Mouse (Mus musculus) heart, embryonic 16.5 days (tissue): ENCODE results near the gene Pam. TPM values are rescaled to one million over a fixed set of nuclear protein-coding genes. Genes with fewer than 3 reads are reported as not detected.
A peak's percentile ranks its signal among the peaks of the same experiment; 100 is the strongest.

Source experiments
- ATAC-seq: fragments of 200-750 bp; cut with Nextera tagmentation; replicated peaks from 2 replicates; pipeline ENCODE4 v1.8.0; 2017; ENCODE audit warnings: moderate number of reproducible peaks; ENCODE audit not compliant: insufficient read depth, low FRiP score; ENCODE audit errors: extremely low read depth
- H3K27ac ChIP-seq: fragments of 300-500 bp; sonication (generic); 2 replicates; pipeline ENCODE4 v1.5.1; 2014; ENCODE audit warnings: mild to moderate bottlenecking, low read length, control low read depth, moderate library complexity
- H3K27me3 ChIP-seq: fragments of 300-500 bp; sonication (generic); 2 replicates; pipeline ENCODE4 v1.6.1; 2014; ENCODE audit warnings: low read length, mixed read lengths; ENCODE audit not compliant: control insufficient read depth, insufficient read depth
- H3K36me3 ChIP-seq: fragments of 300-500 bp; sonication (generic); 2 replicates; pipeline ENCODE4 v1.6.1; 2014; ENCODE audit not compliant: control insufficient read depth, insufficient read depth
- H3K4me1 ChIP-seq: fragments of 300-500 bp; sonication (generic); 2 replicates; pipeline ENCODE4 v1.6.1; 2014; ENCODE audit warnings: low read length, mixed read lengths; ENCODE audit not compliant: control insufficient read depth, insufficient read depth
- H3K4me2 ChIP-seq: fragments of 300-500 bp; sonication (generic); 2 replicates; pipeline ENCODE4 v1.6.1; 2014; ENCODE audit warnings: low read depth, mild to moderate bottlenecking, control low read depth, low read length
- H3K4me3 ChIP-seq: fragments of 300-500 bp; sonication (generic); 2 replicates; pipeline ENCODE4 v1.5.1; 2014; ENCODE audit warnings: mild to moderate bottlenecking, control low read depth, low read length
- H3K9ac ChIP-seq: fragments of 300-500 bp; sonication (generic); 2 replicates; pipeline ENCODE4 v1.6.1; 2014; ENCODE audit warnings: low read length, control low read depth
- H3K9me3 ChIP-seq: fragments of 300-500 bp; sonication (generic); replicated peaks from 2 replicates; pipeline ENCODE4 v1.6.1; 2016; ENCODE audit warnings: low read length; ENCODE audit not compliant: control insufficient read depth
- WGBS: fragments of 180-500 bp; shearing (Covaris S2); extraction: QIAGEN DNeasy Blood & Tissue Kit; methylation state at CpG from one replicate; pipeline ENCODE4 v1.1.7; 2014; 5-methylcytosine and 5-hydroxymethylcytosine counted together
- polyA plus RNA-seq: library from polyadenylated mRNA; unstranded; fragments of >200 nt; fragmentation: Nextera tagmentation; extraction: Ambion mirVana; gene quantifications from 2 replicates; pipeline ENCODE4 v1.2.1, GENCODE M21; 2015

The Pam gene
- polyA plus RNA-seq, 1 experiment from 2014 or later = 434 TPM

GRCm38 (mm10) chr1:97802207-97802902 lies 293.1 kb downstream of the Pam start:
- Histone ChIP-seq H3K27ac (no peak overlapping the region), H3K27me3 (no peaks in the 10 kb centered on the region), H3K4me2 (peak overlapping the region; percentile 51), H3K4me1 (0 out of 2 replicates have a peak, but pooled peaks cover 3% of the 10 kb centered on the region), H3K9me3 (peaks cover 9% of the 10 kb centered on the region), H3K4me3 (0 out of 2 replicates have a peak overlapping the region, but pooled peaks have one; percentile 22), H3K9ac (no peak overlapping the region), H3K36me3 (no peaks in the 10 kb centered on the region; the same call in 1 of the 2 replicates)
- 30% methylated on average over 4 of the region's 4 CpGs for WGBS
- ATAC-seq = no peak

DNA sequence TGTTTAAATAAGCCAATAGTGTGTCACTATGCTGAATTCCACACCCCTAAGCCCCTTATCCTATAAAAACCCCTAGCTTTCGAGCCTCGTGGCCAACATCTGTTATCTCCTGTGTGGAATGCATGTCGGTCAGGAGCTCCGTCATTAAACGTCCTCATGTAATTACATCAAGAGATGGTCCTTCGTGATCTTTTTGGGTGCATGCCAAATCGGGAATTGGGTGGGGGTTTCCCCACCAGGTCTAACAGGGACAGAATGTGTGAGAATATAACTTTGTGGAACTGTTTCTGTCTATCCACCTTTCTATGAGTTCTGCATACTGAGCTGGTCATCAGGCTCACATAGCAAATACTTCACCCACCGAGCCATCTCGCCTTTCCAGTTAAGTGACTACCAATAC lies 299.5 kb downstream of the Pam start:
- no peak overlapping the region for H3K4me3 ChIP-seq
- peaks cover 9% of the 10 kb centered on the region for H3K9me3 ChIP-seq
- H3K9ac ChIP-seq = no peak overlapping the region
- WGBS = 53% methylated on average over 9 of the region's 9 CpGs
- ATAC-seq = no peak
- H3K4me1 ChIP-seq = no peaks in the 10 kb centered on the region
- H3K27me3 ChIP-seq = no peaks in the 10 kb centered on the region
- H3K4me2 ChIP-seq = no peak overlapping the region
- no peak overlapping the region for H3K27ac ChIP-seq
- H3K36me3 ChIP-seq = no peaks in the 10 kb centered on the region; the same call in 1 of the 2 replicates

DNA sequence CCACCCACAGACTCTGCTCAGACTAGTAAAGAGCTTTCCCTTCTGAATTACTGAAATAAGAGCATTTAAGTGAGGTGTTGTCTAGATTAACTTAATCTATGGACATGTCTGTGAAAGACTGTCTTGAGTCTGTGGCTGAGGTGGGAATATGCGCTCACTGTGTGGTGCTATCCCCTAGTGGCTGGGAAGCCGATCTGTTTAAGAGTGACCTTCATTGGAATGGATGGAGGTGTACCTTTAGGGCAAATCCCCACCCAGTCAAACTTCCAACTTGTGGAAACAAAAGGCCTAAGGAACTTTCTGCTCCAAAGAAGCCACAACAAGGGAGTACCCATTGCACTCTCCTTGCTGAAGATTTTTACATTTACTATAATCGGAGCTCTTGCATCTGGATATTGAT lies 301.3 kb downstream of the Pam start:
- ATAC-seq = no peak
- 86% methylated on average over 3 of the region's 3 CpGs for WGBS

GRCm38 (mm10) chr1:97788490-97788889 lies 307.0 kb downstream of the Pam start:
- peak; percentile 91 for ATAC-seq
- peaks cover 5% of the 10 kb centered on the region; the same call in 1 of the 2 replicates for H3K36me3 ChIP-seq
- H3K9ac ChIP-seq = no peak overlapping the region
- no peaks in the 10 kb centered on the region for H3K9me3 ChIP-seq
- no peak overlapping the region for H3K4me3 ChIP-seq
- 0 out of 2 replicates have a peak overlapping the region, but pooled peaks have one; percentile 26 for H3K4me2 ChIP-seq
- H3K4me1 ChIP-seq = 0 out of 2 replicates have a peak, but pooled peaks cover 4% of the 10 kb centered on the region
- 33% methylated on average over 2 of the region's 2 CpGs for WGBS
- no peaks in the 10 kb centered on the region for H3K27me3 ChIP-seq
- peak overlapping the region; percentile 77 for H3K27ac ChIP-seq

More for the DNA sequence above, 301.3 kb downstream of the Pam start:
- no peaks in the 10 kb centered on the region for H3K27me3 ChIP-seq
- H3K9me3 ChIP-seq = no peaks in the 10 kb centered on the region
- no peaks in the 10 kb centered on the region; the same call in 1 of the 2 replicates for H3K36me3 ChIP-seq
- H3K4me2 ChIP-seq = no peak overlapping the region
- H3K4me3 ChIP-seq = no peak overlapping the region
- 0 out of 2 replicates have a peak, but pooled peaks cover 1% of the 10 kb centered on the region for H3K4me1 ChIP-seq
- no peak overlapping the region for H3K9ac ChIP-seq
- H3K27ac ChIP-seq = no peak overlapping the region

GRCm38 (mm10) chr1:97787674-97788073 lies 307.8 kb downstream of the Pam start:
- Histone ChIP-seq H3K4me1 (0 out of 2 replicates have a peak, but pooled peaks cover 4% of the 10 kb centered on the region), H3K4me2 (no peak overlapping the region), H3K36me3 (peaks cover 5% of the 10 kb centered on the region; the same call in 1 of the 2 replicates), H3K27ac (peak overlapping the region; percentile 82), H3K27me3 (no peaks in the 10 kb centered on the region), H3K4me3 (no peak overlapping the region), H3K9ac (no peak overlapping the region), H3K9me3 (no peaks in the 10 kb centered on the region)
- peak; percentile 37; the same call in 1 of the 2 replicates for ATAC-seq
- WGBS = 30% methylated on average over 3 of the region's 3 CpGs

- no peak for ATAC-seq
- Histone ChIP-seq H3K4me1 (0 out of 2 replicates have a peak, but pooled peaks cover 4% of the 10 kb centered on the region), H3K27ac (no peak overlapping the region), H3K9me3 (no peaks in the 10 kb centered on the region), H3K9ac (no peak overlapping the region), H3K27me3 (no peaks in the 10 kb centered on the region), H3K4me3 (no peak overlapping the region), H3K4me2 (no peak overlapping the region), H3K36me3 (peaks cover 5% of the 10 kb centered on the region; the same call in 1 of the 2 replicates)
- 85% methylated on average over 11 of the region's 11 CpGs for WGBS
These were observed 309.6 kb downstream of the Pam start for GRCm38 (mm10) chr1:97785685-97786393.

GRCm38 (mm10) chr1:97784928-97785327 lies 310.5 kb downstream of the Pam start:
- H3K36me3 ChIP-seq = peaks cover 5% of the 10 kb centered on the region; the same call in 1 of the 2 replicates
- no peak overlapping the region for H3K27ac ChIP-seq
- no peak overlapping the region for H3K9ac ChIP-seq
- no peak for ATAC-seq
- 0 out of 2 replicates have a peak, but pooled peaks cover 4% of the 10 kb centered on the region for H3K4me1 ChIP-seq
- no peaks in the 10 kb centered on the region for H3K9me3 ChIP-seq
- 66% methylated on average over 7 of the region's 7 CpGs for WGBS
- H3K27me3 ChIP-seq = no peaks in the 10 kb centered on the region
- H3K4me2 ChIP-seq = no peak overlapping the region
- H3K4me3 ChIP-seq = no peak overlapping the region

GRCm38 (mm10) chr1:97781674-97782073 lies 313.8 kb downstream of the Pam start:
- Histone ChIP-seq H3K36me3 (peaks cover 8% of the 10 kb centered on the region), H3K4me2 (no peak overlapping the region), H3K27ac (no peak overlapping the region), H3K4me3 (no peak overlapping the region), H3K27me3 (no peaks in the 10 kb centered on the region), H3K9me3 (no peaks in the 10 kb centered on the region), H3K9ac (no peak overlapping the region), H3K4me1 (0 out of 2 replicates have a peak, but pooled peaks cover 2% of the 10 kb centered on the region)
- WGBS = 91% methylated on average over 7 of the region's 7 CpGs
- ATAC-seq = no peak

DNA sequence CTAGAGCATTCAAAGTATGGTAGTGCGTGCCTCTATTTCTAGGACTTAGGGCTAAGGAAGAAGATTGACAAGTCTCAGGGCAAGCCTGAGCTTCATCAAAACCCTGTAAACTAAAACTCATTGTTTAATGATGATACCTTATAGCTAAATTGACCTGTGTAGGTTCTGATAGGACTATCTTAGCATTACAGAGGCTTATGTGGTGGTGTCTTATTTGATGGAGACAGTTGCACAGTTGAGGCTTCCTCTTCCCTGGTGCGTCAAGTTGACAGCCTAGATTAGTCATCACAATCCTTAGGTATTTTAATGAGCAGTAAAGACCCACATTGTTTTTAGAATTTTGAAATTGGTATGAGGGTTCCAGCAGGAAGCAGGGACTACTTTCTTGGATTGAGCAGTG lies 321.5 kb downstream of the Pam start:
- Histone ChIP-seq H3K27me3 (no peaks in the 10 kb centered on the region), H3K36me3 (peaks cover 6% of the 10 kb centered on the region), H3K4me2 (no peak overlapping the region), H3K4me3 (no peak overlapping the region), H3K27ac (no peak overlapping the region), H3K9ac (no peak overlapping the region), H3K4me1 (peaks cover 7% of the 10 kb centered on the region), H3K9me3 (no peaks in the 10 kb centered on the region)
- WGBS = 96% methylated on average over 2 of the region's 2 CpGs
- ATAC-seq = no peak
